Mouse (Mus musculus) myocyte (in vitro differentiated cells): ENCODE results near the gene Timm50.

Experiments
- CEBPB ChIP-seq: IDR thresholded peaks from 2 replicates; pipeline ENCODE4 v1.6.1; 2011; ENCODE audit warnings: mild to moderate bottlenecking, moderate library complexity; ENCODE audit not compliant: poor library complexity, insufficient read depth, severe bottlenecking
- E2F4 ChIP-seq: IDR thresholded peaks from one replicate; pipeline ENCODE4 v1.6.1; 2011; ENCODE audit warnings: mild to moderate bottlenecking, control low read depth, moderate library complexity; ENCODE audit not compliant: insufficient read depth
- POLR2A ChIP-seq: IDR thresholded peaks from one replicate; pipeline ENCODE4 v1.6.1; 2011; ENCODE audit warnings: low read depth, mild to moderate bottlenecking, control low read depth, moderate library complexity; ENCODE audit not compliant: insufficient read length
- POLR2AphosphoS2 ChIP-seq: IDR thresholded peaks from one replicate; pipeline ENCODE4 v1.6.1; 2011; ENCODE audit warnings: low read depth, control low read depth; ENCODE audit not compliant: insufficient read length
- REST ChIP-seq: IDR thresholded peaks from one replicate; pipeline ENCODE4 v1.6.1; 2011; ENCODE audit warnings: mild to moderate bottlenecking, control low read depth, moderate library complexity; ENCODE audit not compliant: insufficient read depth, insufficient read length
- TCF12 ChIP-seq: IDR thresholded peaks from one replicate; pipeline ENCODE4 v1.6.1; 2011; ENCODE audit warnings: mild to moderate bottlenecking, control low read depth; ENCODE audit not compliant: poor library complexity, insufficient read depth, severe bottlenecking

DNA sequence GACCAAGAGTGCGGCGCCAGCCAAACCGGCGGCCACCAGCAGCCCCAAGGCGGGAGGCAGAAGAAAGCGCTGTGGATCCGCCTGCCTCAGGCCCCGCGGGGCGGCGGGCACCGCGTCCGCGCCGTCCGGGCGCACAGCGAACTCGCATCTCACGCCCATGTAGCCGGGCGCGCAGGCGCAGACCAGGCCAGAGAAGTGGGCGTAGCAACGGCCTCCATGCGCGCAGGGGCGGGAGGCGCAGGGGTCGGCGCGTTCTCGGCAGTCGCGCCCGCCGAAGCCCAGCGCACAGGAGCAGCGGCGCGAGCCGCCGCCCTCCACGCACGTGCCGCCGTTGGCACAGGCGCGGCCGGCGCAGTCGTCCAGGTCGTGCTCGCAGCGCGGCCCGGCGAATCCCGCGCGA, 17.4 kb downstream of the Timm50 start:
- TF ChIP-seq POLR2A (no peak), E2F4 (no peak), CEBPB (no peak), REST (no peak), POLR2AphosphoS2 (no peak), TCF12 (no peak)
